Mouse (Mus musculus) cerebellum, adult 9-11 months (tissue): ENCODE measurements around the gene Trank1.

Experiments
- DNase-seq: peaks from one replicate; pipeline ENCODE4 v3.0.0; 2022

Gene Trank1

DNA sequence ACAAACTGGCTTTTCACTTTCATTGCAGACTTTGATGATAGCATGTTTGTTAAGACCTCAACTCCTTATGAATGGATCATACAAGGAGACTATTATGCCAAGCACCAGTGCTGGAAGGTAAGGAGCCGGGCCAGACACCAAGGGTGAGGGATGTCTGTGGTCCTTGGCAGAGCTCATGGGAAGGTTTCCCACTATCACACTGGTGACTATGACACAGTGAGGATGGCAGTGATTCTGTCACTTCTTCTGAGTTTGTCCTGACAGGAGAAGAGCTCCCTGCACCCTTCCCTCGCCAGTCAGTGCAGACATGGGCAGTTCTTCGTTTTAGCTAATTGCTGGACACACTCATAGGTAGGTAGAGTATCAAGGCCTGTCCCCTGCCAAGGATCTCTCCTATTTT lies 71.5 kb downstream of the Trank1 start:
- DNase-seq: no peak

DNA sequence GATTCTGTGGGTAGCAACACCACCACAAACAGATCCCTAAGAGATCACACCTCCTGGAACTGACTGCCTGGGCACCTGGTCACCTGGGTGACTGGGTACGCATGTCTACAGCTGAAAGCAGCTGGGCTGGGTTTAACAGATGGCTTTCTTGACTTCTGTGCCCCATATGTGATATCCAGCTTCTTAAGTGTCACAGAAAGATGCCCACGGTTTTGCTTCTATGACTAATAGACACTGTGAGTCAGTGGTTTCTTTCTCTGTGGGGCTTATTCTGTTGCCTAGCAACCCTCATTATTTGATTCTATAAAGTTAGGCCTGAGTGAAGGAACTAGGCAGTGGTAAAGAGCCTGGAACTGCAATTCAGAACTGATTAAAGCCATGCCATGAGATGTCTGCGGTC lies 72.2 kb downstream of the Trank1 start:
- DNase-seq: no peak

DNA sequence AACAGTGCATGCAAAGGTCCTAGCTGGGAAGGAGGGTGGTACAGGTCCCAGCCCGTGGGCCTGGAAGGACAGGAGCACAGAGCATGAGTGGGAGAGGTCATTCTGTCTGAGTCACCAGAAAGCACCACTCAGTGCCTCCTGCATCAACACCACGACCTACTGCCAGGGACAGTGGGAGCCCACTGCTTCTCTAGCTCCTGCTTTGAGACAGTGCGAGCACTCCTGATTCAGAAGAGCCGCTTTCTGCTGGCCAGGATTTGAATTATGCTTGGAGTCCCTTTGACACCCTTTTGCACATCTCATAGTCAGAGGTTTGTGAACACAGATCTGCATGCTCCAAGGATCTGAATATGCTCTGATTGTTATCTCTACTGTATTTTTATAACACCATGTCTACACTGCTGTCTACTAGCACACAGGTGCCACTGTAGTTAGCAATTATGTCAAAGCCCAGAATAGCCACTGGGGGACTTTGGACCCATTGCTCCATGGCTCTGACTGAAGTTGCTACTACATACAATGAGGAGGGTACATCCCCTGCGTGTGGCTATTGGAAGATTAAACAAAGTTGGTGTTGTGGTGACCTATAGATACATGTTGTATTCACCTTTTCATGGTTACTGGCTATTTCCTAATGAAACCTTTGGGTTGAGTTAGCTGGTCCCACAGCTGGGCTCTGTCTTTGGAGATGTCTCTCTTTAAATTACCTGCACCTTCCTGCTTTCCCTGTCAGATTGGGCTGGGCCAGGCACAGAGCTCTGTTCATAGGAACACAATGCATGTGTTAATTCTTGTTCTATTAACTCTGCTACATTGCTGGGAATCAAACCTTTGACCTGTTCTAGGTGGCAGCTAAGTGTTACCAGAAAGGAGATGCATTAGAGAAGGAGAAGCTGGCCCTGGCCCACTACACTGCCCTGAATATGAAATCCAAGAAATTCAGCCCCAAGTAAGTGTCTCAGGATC lies 74.3 kb downstream of the Trank1 start:
- no peak for DNase-seq

- DNase-seq: no peak
Measured at GRCm38 (mm10) chr9:111386569-111386968, 75.0 kb downstream of the Trank1 start.

DNA sequence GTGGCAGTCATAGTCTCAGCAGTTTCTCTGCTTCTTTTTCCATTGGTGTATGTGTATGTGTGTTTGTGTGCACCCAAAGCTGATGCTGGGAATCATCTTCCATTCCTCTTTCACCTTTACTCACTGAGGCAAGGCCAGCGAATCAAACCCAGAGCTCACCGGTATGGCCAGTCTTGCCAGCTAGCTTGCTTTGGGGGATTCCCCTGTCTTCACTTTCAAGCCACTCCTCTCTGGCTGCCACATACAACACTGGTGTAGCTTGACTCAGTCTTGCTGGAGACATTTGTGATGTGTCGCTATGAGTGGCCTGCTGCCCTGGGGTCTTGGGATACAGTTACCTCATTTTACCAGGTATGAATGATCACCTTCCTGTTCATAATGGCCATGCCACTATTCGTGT lies 76.0 kb downstream of the Trank1 start:
- no peak for DNase-seq

GRCm38 (mm10) chr9:111390016-111390415 lies 78.5 kb downstream of the Trank1 start:
- DNase-seq: no peak

DNA sequence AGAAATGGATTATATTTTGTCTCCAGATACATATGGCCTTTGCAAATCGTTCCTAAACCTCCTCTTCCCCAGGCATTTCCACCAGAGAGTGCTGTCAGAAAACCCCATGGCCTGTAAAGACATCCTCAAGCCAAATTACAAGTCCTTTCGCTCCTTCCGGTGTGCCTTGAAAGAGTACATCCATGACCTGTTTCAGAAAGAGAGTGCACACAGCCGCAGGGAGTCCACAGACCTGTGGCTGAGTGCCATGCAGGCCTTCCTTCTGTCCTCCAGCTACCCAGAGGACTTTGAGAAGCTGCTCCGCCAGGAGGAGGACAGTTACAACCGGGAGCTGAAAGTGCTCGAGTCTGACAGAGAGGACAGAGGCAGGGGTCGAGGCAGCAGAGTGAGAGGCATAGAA lies 79.5 kb downstream of the Trank1 start:
- DNase-seq: no peak

GRCm38 (mm10) chr9:111391926-111392442 lies 80.4 kb downstream of the Trank1 start:
- DNase-seq: no peak

DNA sequence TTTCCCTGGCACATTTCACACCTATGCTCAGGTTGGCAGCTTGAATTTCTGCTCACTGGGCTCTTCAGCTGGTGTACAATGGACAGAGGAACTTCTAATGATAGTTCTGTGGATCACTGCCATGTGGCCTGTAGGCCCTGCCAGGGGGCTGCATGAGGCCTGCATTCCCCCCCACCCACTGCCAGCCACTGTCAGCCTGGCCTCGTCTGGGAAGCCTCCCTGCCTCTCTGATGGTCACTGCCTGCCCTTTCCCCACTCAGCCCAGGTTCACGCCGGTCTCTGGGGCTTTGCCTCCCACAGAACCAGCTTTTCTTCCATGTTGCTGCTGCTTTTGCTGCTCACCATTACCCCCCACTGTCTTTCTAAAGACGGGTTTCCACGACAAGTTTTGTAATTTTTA lies 83.7 kb downstream of the Trank1 start:
- no peak for DNase-seq

DNA sequence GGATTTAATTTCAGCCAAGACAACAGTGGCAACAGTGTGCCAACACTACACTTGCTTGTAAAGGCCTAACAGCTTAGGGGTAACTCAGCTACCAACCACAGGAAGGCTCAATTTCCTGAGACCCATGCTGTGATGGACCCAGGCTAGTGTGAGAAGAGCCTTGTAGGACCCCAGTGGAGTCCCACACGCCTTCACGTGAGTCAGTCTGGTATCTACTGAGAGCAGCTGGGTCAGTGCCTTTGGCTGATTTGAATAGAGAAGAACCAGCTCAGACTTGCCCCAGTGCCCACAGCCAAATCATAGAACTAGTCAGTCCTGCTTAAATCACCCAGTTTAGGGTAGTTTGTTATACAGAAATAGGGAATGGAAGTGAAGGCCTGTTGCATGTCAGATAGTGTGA lies 86.5 kb downstream of the Trank1 start:
- DNase-seq: no peak

GRCm38 (mm10) chr9:111400089-111400488 lies 88.5 kb downstream of the Trank1 start:
- DNase-seq: no peak

DNA sequence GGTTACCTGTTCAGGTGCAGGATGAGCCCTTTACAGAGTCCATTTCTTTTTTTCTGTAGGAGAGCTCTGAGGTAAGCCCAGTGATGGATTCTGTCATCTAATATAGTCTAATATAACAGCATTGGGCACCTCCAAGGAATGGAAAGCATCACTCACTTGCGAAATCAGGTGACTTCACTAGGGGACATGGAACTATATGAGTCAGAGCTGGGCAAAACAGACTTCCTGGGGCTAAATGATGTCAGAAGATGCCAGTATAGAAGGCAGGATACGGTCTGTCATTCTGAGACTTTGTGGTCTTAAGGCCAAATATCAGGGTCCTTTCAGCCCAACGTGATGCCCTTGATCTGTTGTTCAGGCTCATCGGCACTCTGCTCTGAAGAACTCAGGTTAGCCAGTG lies 91.6 kb downstream of the Trank1 start:
- DNase-seq: no peak

DNA sequence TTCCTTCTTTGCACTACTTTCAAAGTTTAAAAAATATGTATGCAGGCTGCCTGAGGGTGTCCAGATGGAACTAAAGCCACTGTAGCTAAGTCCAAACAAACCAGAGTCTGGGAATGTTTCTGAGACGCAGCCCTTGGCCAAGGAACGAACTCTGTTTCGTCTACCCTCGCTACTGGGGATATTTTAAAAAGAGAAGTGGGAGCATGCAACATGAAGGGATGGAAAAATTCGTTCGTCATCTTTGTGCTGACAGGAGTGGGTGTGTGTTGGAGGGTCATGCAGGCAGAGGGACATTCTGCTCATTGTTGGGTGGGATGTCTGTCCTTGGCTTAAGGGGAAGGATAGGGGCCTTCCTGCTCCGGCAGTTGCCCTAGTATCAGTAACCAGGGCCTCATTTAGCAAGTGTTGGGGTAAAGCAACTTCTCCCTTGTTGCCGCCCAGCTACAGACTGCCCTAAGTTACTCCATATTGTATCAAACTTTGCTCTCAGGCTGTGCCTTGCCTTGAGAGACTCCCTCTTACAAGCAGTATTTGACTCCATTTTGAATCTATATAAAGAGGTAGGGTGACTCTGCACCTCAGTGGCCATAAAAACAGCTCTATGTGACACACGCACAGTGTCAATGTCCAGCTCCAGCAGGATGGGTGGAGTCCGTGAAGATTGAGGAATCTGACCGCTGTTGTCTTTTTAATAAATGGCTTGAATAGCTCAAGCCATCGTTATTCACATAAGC lies 93.0 kb downstream of the Trank1 start:
- DNase-seq: no peak

GRCm38 (mm10) chr9:111405080-111405428 lies 93.5 kb downstream of the Trank1 start:
- no peak for DNase-seq

DNA sequence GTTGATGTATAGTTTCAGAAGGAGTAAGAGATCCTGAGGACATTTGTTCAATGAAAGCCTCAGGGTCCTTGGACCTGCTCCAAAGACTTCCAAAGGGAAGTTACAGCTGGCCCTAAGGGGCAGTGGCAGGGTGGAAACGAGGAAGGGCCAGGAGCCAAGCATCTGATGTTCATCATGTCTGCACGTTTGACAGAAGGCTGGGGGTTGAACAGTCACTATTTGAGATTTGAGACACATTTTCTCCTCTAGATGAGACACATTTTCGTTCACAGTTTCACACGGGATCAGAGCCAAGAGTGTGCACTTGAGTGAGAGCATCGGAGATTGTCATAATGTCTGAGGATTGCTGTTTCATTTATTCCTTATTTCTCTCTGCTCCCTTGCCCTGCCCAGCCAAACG lies 96.5 kb downstream of the Trank1 start:
- DNase-seq: no peak

- DNase-seq: no peak
Measured at GRCm38 (mm10) chr9:111408427-111408826, 96.9 kb downstream of the Trank1 start.

DNA sequence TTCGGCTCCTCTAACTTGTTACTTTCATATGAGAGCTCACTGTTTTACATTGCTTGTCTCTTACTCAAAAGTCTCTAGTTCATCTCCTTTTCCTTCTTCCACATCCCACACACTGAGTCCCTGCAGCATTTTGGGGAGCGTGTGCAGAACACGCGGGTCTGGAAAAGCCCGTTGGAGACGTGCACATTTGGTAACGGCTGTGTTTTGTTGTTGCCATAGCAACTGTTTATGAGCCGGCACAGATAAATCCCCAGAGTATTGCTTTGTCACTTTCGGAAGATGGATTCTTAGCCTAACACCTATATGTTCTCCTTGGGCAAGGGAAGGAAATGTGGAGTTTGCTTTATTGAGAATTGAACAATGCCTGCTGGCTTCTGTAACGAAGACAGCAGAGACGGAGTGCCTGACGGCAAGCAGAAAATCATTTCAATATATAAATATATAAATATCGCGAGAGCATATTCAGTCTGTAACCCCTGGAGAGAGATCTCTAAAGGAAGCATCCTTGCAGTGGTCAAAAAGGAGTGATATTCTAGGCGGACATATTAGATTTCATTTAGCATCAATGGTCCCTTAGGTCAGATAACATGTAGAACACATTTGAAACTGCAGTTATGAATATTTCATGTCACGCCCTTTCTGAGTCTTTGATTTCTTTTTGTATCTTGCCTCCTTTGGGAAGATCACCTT lies 101.1 kb downstream of the Trank1 start:
- no peak for DNase-seq

- DNase-seq: no peak
Measured at GRCm38 (mm10) chr9:111421862-111422261, 110.3 kb downstream of the Trank1 start.

DNA sequence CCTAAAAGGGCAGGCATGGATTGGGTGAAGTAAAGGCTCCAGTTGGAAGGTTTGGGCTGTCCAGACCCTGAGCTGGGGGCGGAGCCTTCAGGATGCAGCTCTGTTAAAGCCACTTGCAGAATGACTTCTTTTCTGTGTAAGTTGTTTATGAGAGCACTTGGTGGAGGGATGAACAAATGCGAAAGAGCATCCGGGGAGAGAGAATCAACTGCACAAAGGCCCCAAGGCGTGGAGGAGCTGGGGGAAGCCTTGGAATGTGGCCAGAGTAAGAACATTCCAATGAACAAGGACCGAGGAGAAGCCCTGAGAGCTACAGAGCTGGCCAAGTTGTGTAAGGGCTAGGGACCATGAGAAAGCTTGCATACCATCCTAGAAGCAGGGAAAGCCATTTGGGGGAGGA lies 111.0 kb downstream of the Trank1 start:
- no peak for DNase-seq

GRCm38 (mm10) chr9:111425113-111425512 lies 113.6 kb downstream of the Trank1 start:
- no peak for DNase-seq

DNA sequence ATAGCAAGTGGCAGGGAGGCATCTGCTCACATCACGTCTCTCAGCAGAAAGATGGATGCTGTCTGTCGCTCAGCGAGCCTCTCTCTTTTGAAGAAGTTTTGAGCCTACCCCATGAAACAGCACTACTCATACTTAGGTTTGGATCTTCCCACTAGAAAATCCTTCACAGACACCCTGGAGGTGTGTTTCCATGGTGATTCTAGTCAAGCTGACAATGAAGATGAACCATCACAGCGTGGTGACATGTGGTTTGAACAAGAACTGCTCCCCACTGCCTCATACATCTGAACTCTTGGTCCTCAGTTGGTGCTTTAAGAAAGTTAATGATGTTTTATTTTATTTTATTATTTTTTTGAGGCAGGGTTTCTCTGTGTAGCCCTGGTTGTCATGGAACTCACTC lies 114.4 kb downstream of the Trank1 start:
- DNase-seq: no peak

DNA sequence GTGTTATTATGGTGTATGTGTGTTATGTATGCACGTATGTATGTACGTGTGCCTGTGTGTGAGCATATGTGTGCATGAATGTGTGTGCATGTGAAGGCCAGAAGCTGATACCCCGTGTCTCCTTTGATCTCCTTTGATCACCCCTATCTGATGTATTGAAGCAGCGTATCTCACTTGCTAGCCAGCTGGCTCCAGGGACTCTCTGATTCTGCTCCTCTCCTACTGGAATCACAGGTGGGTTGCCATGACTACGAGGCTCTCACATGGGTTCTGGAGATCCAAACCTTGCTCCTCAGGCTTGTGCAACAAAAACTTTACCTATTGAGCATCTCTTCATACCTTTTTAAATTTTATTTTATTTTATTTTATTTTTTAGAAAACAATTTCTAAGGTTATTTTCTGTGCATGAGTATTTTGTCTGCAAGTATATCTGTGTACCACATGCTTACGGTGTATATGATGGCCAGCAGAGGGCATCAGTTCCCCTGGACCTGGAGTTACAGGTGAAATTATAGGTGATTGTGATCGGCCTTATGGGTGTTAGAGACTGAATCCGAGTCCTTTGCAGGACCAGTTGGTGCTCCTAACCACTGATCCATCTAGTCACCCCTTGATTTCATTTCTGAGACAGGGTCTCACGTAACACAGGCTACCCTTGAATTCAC lies 116.5 kb downstream of the Trank1 start:
- no peak for DNase-seq
